Comparison of ENCODE assay signal across 13 mouse cellular contexts in genomic region chr16:18470829-18471228, GRCm38 (mm10). TPM values are rescaled to one million over a fixed set of nuclear protein-coding genes. Genes with fewer than 3 reads are reported as not detected.
DNase-seq lines count a peak whose midpoint lies in the region; ATAC-seq lines count a peak whose summit lies in the region.
"Had no signal": no experiment of that assay in that cellular context is flagged by ENCODE, and none has a peak within 500 bp of the region (broad histone marks: within the 10 kb centered on the region; RNA-seq: fewer than 3 reads in every experiment).

No protein-coding gene starts in this region.

- H3K9me3 ChIP-seq in kidney, embryonic 15.5 days (replicated peaks): no peaks in the 10 kb centered on the region
- no peaks in the 10 kb centered on the region for H3K9me3 ChIP-seq in kidney, embryonic 16.5 days (ENCODE audit: low read length)
- H3K9me3 ChIP-seq: heart, embryonic 13.5 days; hindbrain, embryonic 13.5 days; liver, embryonic 12.5 days had no signal

- H3K4me3 ChIP-seq in kidney, embryonic 15.5 days (replicated peaks): no peak overlapping the region
- no peak overlapping the region for H3K4me3 ChIP-seq in kidney, embryonic 16.5 days (ENCODE audit: low read length)
- H3K4me3 ChIP-seq: heart, embryonic 13.5 days; hindbrain, embryonic 13.5 days; liver, embryonic 12.5 days had no signal

- H3K9ac ChIP-seq in kidney, embryonic 15.5 days: no peak overlapping the region
- H3K9ac ChIP-seq in kidney, embryonic 16.5 days (replicated peaks; ENCODE audit: low read length): no peak overlapping the region
- H3K9ac ChIP-seq: heart, embryonic 13.5 days; hindbrain, embryonic 13.5 days; liver, embryonic 12.5 days had no signal

- 38% methylated on average over 1 of the region's 1 CpGs for WGBS in kidney, embryonic 15.5 days
- WGBS in kidney, embryonic 16.5 days: 37% methylated on average over 1 of the region's 1 CpGs

- no peak overlapping the region for H3K4me2 ChIP-seq in kidney, embryonic 15.5 days
- H3K4me2 ChIP-seq in kidney, embryonic 16.5 days (replicated peaks; ENCODE audit: low read depth, low read length): no peak overlapping the region
- H3K4me2 ChIP-seq: heart, embryonic 13.5 days; hindbrain, embryonic 13.5 days; liver, embryonic 12.5 days had no signal

- H3K27ac ChIP-seq in kidney, embryonic 15.5 days: peak overlapping the region; percentile 1; the same call in 1 of the 2 replicates
- H3K27ac ChIP-seq in kidney, embryonic 16.5 days (ENCODE audit: low read length): no peak overlapping the region
- H3K27ac ChIP-seq: heart, embryonic 13.5 days; hindbrain, embryonic 13.5 days; liver, embryonic 12.5 days had no signal

- peaks cover 29% of the 10 kb centered on the region for H3K36me3 ChIP-seq in kidney, embryonic 15.5 days
- H3K36me3 ChIP-seq in kidney, embryonic 16.5 days (ENCODE audit: insufficient read depth, low read length): peaks cover 12% of the 10 kb centered on the region

- H3K27me3 ChIP-seq in kidney, embryonic 15.5 days: no peaks in the 10 kb centered on the region
- no peaks in the 10 kb centered on the region for H3K27me3 ChIP-seq in kidney, embryonic 16.5 days (ENCODE audit: insufficient read depth, low read length)
- H3K27me3 ChIP-seq: heart, embryonic 13.5 days; liver, embryonic 12.5 days had no signal

- H3K4me1 ChIP-seq in kidney, embryonic 15.5 days: peaks cover 14% of the 10 kb centered on the region; the same call in 1 of the 2 replicates
- no peaks in the 10 kb centered on the region for H3K4me1 ChIP-seq in kidney, embryonic 16.5 days (ENCODE audit: insufficient read depth, low read length)
- H3K4me1 ChIP-seq: hindbrain, embryonic 13.5 days; liver, embryonic 12.5 days had no signal

- ATAC-seq in kidney, embryonic 15.5 days (replicated peaks; ENCODE audit: low FRiP score): no peak
- no peak for ATAC-seq in kidney, embryonic 16.5 days (ENCODE audit: low FRiP score, low TSS enrichment)
- ATAC-seq: activated CD4-positive, CD25-positive, alpha-beta regulatory T cell, adult 4 months; liver, embryonic 12.5 days had no signal

- peak; percentile 24 for DNase-seq in thymus, postnatal 4 days
- no peak for DNase-seq in thymus, postnatal 14 days
- DNase-seq in ZHBTc4 (ENCODE audit: low read depth, low spot score): peak; percentile 51
- no peak for DNase-seq in urinary bladder, postnatal 14 days (ENCODE audit: low spot score)
- DNase-seq in left cerebral cortex, adult 8-10 months (ENCODE audit: low spot score in 2 of 2): no peak
- DNase-seq: cerebellum, adult 11 months; kidney, adult 18-20 months had no signal

RNA-seq across cellular contexts. Expression of gene Gnb1l, which starts 27.7 kb away (rescaled TPM):
- polyA plus RNA-seq in kidney, embryonic 15.5 days (2015; fragmentation: Nextera tagmentation; extraction: Ambion mirVana): 13.7 and 17.2 TPM in 2 replicates
- 19.1 and 19.7 TPM in 2 replicates for polyA plus RNA-seq in kidney, embryonic 16.5 days (2015; fragmentation: Nextera tagmentation; extraction: Ambion mirVana)
- 1 to 10 TPM; 4.9 to 5.7 (median 5.3) TPM for total RNA-seq in left cerebral cortex, adult 8-10 months (2022)

RNA-seq across cellular contexts. Expression of gene Rtl10, which starts 27.9 kb away (rescaled TPM):
- 3.1 and 3.3 TPM in 2 replicates for polyA plus RNA-seq in kidney, embryonic 15.5 days (2015; fragmentation: Nextera tagmentation; extraction: Ambion mirVana)
- 3.3 and 4.3 TPM in 2 replicates for polyA plus RNA-seq in kidney, embryonic 16.5 days (2015; fragmentation: Nextera tagmentation; extraction: Ambion mirVana)
- total RNA-seq in left cerebral cortex, adult 8-10 months (2022): 1 to 10 TPM; 6.4 to 7.8 (median 7.6) TPM

RNA-seq across cellular contexts. Expression of gene Comt, which starts 44.2 kb away (rescaled TPM):
- 97.2 and 103 TPM in 2 replicates for polyA plus RNA-seq in kidney, embryonic 15.5 days (2015; fragmentation: Nextera tagmentation; extraction: Ambion mirVana)
- 119 and 127 TPM in 2 replicates for polyA plus RNA-seq in kidney, embryonic 16.5 days (2015; fragmentation: Nextera tagmentation; extraction: Ambion mirVana)
- 10 to 100 TPM; 92.9 to 97.2 (median 94.3) TPM for total RNA-seq in left cerebral cortex, adult 8-10 months (2022)

RNA-seq across cellular contexts. Expression of gene Txnrd2, which starts 44.6 kb away (rescaled TPM):
- polyA plus RNA-seq in kidney, embryonic 15.5 days (2015; fragmentation: Nextera tagmentation; extraction: Ambion mirVana): 28.1 and 29.1 TPM in 2 replicates
- polyA plus RNA-seq in kidney, embryonic 16.5 days (2015; fragmentation: Nextera tagmentation; extraction: Ambion mirVana): 33.7 and 35.2 TPM in 2 replicates
- total RNA-seq in left cerebral cortex, adult 8-10 months (2022): 10 to 100 TPM; 16.5 to 22.7 (median 19.1) TPM

Comparison
In these comparisons a context has a peak if more than half of its experiments do, and no peak if none do; other contexts are left out.
1. DNase-seq: peak in thymus, postnatal 4 days (single experiment) and ZHBTc4 (single experiment); none in thymus, postnatal 14 days (single experiment), urinary bladder, postnatal 14 days (single experiment) and left cerebral cortex, adult 8-10 months (0 of 2).